Mouse (Mus musculus) thymus, postnatal 0 days (tissue): ENCODE measurements at regions not wholly inside any gene's neighbourhood (a gene's known extent, or its start where the extent isn't known, plus 50 kb on each side); places are given as distances from the start of the nearest gene placed in this dataset.

Experiments
- DNase-seq: peaks from one replicate; pipeline ENCODE4 v3.0.0-alpha.2; 2015; ENCODE audit warnings: low spot score

DNA sequence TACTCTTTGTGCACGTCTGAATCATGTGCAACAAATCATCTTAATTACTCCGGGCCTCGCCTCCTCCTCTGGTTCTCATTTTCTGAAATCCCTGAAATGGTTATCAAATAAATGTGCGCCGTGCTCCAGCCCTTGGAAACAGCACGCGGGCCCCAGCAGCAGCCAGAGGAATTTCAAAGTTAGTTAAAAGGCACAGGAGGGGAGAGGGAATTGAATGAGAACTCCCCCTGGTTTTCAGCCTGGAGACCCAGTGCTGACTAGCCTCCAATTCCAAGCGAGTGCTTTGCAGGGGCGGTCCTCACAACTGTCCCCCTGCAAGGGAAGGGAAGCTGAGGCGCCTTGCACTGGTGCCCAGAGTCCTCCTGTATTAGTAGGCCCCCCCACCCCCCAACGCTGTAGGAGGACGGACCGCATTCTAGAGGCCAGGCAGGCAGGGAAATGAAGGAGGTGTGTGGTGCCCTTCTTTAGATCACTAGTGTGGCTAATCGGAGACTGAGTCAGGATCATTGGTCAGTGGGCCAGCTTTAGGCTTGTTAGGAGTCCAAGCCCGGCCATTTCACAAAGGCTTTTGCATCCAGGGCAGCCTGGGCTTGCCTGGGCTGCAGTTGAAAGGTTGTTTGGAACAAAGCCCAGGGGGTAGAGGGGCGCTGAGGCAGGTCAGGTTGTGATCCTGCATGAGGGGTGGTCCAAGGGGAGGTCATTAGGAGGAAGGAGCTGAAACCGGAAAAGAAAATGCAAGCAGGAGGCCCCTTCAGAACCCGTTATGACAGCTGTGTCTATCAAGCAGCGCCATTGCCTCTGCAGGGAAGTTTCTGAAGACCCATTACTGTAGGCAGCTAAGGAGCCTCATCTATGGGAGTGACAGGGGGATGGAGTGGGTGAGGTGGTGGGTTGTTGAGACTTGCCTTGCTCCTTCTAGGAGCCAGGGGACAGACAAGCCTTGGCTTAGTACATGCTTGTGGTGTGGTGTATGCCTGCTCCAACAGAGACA lies 80.3 kb upstream of the Igfbp7 start:
- no peak for DNase-seq

DNA sequence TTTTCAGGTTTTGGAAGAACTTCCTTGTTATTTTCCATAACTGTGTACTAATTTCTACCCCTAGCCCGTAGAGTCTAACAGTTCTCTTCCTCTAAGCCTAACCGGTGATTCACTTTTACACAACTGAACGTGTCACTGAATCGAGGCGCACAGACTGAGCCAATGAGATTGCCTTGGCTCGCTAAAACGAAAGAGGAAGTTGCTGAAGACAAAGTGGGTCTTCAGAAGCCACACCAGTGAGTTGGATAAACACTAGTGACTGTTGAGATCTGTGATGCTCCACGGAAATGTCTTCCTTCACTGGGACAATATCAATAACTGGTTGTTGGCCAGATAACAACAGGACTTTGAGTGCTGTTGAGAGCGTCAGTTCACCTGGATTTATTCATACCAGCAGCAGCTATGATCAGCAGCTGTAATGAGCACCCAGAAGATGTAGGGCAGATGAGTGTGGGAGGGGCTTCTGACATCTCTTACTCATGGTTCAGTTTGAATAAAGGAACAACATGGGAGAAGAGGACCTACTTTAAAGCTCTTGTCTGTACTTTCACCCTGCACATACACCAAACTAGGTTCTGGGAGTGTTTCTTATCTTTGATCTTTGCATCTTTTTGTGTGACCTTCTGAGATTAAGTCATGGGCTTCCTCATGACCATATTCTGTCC lies 75.3 kb upstream of the Igfbp7 start:
- peak; percentile 65 for DNase-seq

DNA sequence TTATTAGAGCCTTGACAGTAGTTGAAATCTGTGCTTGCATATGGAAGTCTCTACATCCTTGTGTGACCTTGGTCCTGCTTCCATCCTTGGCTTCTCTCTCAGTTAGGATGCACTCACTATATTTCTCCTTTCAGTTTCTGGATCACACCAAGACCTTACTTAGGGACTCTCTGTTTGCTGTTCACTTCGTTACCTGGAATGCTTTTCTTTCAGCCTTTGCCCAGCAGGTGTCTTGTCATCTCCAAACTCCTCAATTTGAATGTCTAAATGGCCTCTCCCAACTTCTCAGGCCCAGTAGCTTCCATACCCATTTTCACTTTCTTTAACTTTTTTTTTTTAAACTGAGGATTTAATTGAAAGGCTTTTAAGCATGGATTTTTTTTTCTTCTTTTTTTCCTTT lies 74.0 kb upstream of the Igfbp7 start:
- DNase-seq = no peak

DNA sequence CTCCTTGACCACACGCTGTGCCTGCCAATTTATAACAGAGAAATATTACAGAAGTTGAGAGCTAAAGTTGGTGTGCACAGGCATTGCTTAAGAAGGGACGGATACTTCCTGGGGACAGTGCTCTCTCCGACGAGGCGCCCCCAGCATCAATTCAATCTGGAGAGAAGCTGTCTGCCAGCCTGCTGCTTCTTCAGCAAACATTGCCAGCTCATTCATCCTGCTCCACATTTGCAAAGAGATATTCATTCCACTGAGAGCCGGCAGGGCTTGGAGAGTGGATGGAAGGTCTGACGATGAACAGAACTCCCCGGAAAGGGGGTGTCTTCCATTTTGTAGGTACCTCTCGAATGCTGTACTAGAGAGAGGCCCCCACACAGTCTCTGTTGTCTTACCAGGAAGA lies 70.0 kb upstream of the Igfbp7 start:
- DNase-seq = no peak

DNA sequence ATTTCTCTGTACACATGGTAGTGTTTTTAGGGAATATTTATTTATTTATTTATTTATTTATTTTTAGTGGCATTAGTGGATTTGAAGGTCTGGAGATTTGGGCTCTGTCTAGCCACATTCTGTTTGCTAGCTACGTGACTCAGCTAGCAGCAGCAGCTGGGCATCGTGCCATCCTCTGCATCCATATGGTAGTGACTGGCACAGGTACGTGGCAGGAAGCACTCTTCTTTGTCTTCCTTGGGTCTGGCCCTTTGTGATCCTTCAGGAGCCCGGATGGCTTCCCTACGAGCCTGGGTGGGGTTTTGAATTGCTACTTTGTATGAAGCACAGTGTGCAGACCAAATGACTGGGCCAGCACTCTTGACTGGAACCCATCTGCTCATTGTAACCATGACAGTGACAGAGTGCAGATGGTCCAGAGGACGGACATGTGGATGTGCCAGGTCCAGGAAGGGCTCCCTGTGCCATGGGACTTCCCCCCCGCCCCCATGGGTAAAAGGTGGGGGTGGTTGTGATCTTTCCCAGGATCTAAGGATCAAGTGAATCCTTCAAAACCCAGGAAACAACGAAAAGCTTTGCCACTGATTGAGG lies 66.2 kb upstream of the Igfbp7 start:
- no peak for DNase-seq

DNA sequence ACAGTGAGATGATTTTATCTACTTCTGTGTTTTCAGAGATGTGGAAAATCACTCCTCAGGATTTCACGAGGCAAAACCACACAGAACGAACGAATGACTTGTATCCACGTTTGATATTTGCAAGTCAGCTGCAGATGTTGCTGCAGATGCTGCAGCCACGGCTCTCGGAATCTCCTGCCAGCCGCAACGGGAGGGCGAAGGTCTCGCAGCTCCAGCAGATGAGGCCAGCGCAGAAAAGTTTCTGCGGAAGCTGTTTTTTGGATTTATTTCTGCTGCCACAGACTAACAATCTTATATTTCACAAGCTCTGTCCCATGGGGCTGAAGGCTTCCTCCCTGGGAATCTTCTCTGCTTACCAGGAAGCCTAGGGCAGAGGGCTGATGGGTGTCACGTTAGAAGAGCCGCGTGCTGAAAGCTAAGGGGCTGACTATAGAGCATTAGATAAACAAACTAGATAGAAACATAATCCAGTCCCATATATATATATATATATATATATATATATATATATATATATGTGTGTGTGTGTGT lies 61.5 kb upstream of the Igfbp7 start:
- no peak for DNase-seq

DNA sequence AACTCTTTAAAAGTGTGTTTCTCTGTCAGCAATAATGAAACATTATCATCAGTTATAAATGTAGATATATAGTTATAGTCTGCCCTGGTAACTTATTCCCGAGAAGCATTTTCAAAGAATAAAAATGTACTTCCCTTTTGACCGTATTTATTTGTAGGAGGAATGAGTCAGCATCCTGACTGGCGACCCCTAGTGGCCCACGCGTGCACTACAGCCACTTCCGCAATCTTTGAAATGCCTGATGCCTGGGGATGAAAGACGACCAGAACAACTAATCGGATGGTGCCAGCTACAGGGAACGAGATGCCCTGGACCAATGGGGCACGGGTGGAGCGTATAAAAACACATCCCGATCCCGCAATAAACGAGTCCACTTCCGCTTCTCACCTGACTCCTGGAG lies 60.6 kb upstream of the Igfbp7 start:
- DNase-seq = peak; percentile 67

DNA sequence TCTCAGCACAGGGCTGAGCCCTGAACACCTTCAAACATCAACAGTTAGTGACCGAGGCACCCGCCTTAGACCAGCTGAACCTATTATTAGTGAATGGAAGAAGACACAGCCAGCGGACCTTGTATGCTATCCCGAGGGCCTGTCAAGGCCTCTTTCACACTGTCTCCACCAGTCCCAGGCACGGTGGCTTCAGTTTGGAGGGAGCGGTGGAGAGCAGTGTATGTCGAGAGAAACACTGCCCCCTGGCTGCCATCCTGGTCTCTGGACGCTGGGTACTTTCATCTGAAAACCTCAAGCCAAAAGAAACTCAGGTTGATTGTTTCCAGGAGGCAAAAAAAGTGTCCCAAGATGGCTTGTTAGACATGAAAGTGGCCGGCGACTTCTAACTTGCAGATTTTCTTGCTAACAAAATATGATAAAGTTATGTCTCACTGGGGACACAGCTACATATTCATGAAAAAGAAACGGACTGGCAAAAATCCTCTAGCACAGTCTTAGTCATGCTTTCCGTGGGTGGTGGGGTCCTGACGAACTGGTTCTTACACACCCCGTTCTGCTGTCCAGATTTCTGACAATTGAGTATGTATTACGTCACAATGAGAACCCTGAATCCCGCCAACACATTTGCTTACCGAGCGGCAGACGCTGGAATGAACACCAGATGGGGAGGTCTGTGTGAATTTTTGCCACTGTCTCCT lies 57.2 kb upstream of the Igfbp7 start:
- DNase-seq = peak; percentile 54

DNA sequence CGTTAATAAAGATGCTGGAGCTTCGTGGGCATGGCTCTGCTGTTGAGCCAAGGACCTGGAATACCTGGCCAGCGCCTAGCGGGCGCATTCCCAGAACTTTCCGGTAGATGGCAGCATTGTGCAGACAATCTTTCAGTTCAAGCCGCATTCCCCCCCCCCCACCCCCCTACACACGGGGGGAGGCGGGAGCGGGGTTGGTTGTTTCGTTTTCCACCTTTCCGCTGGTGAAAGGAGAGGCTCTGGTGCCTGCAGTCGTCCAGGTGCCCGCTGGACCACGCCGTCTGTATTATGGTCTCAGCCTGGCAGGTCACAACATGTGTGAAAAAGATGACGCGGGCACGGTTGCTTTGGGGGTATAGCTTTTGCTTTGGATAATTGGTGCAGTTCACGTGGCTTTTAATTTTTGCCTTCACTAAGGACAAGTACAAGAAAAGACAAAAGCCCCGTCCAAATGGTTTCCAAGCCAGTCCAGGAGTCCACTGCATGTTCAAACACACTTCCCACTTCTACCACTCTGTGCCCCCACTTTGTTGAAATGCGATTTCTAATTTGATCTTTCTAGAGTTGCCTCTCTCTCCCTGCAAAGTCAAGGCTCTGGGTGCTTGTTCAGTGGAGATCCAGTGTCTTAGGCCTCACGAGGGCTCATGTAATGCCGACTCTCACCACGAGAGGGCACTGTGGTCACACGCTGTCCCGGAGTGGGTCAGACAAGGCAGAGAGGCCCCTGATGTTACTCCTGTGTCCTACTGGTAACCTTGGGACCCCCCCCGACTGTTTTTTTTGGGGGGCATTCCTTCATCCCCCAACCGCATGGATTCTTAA lies 52.3 kb upstream of the Igfbp7 start:
- peak; percentile 91 for DNase-seq
